Mouse (Mus musculus) midbrain, postnatal 0 days (tissue): Measurements from ENCODE around the gene Rab40b. TPM values are rescaled to one million over a fixed set of nuclear protein-coding genes. Genes with fewer than 3 reads are reported as not detected.

Experiments used
- ATAC-seq: fragments of 200-750 bp; cut with Nextera tagmentation; 2 replicates; pipeline ENCODE4 v1.8.0; 2017; ENCODE audit warnings: moderate number of reproducible peaks, mild to moderate bottlenecking, moderate TSS enrichment, moderate library complexity; ENCODE audit not compliant: low FRiP score
- DNase-seq: peaks from one replicate; pipeline ENCODE4 v3.0.0-alpha.2; 2015; ENCODE audit warnings: low spot score
- H3K27ac ChIP-seq: fragments of 300-500 bp; sonication (generic); 2 replicates; pipeline ENCODE4 v1.5.1; 2014; ENCODE audit warnings: low read depth, mild to moderate bottlenecking, low read length, mixed read lengths
- H3K27me3 ChIP-seq: fragments of 300-500 bp; sonication (generic); 2 replicates; pipeline ENCODE4 v1.6.1; 2014; ENCODE audit warnings: low read length, control low read depth, mixed read lengths; ENCODE audit not compliant: insufficient read depth
- H3K36me3 ChIP-seq: fragments of 300-500 bp; sonication (generic); 2 replicates; pipeline ENCODE4 v1.6.1; 2014; ENCODE audit warnings: low read length, control low read depth, mixed read lengths; ENCODE audit not compliant: insufficient read depth
- H3K4me1 ChIP-seq: fragments of 300-500 bp; sonication (generic); 2 replicates; pipeline ENCODE4 v1.6.1; 2014; ENCODE audit warnings: mild to moderate bottlenecking, control low read depth, antibody characterized with exemption, low read length, mixed read lengths; ENCODE audit not compliant: insufficient read depth
- H3K4me2 ChIP-seq: fragments of 300-500 bp; sonication (generic); 2 replicates; pipeline ENCODE4 v1.6.1; 2014; ENCODE audit warnings: low read depth, mild to moderate bottlenecking, low read length, mixed read lengths; ENCODE audit not compliant: poor library complexity, severe bottlenecking
- H3K4me3 ChIP-seq: fragments of 300-500 bp; sonication (generic); 2 replicates; pipeline ENCODE4 v1.5.1; 2014; ENCODE audit warnings: low read depth, mild to moderate bottlenecking, low read length, moderate library complexity
- H3K9ac ChIP-seq: fragments of 300-500 bp; sonication (generic); replicated peaks from 2 replicates; pipeline ENCODE4 v1.6.1; 2014; ENCODE audit warnings: mild to moderate bottlenecking, low read length, moderate library complexity, mixed read lengths; ENCODE audit not compliant: poor library complexity, severe bottlenecking
- H3K9me3 ChIP-seq: fragments of 300-500 bp; sonication (generic); 2 replicates; pipeline ENCODE4 v1.6.1; 2016; ENCODE audit warnings: low read length, control low read depth
- CTCF ChIP-seq: IDR thresholded peaks from 2 replicates; pipeline ENCODE4 v1.5.1; 2016; ENCODE audit warnings: antibody characterized with exemption, mild to moderate bottlenecking
- WGBS: fragments of 180-500 bp; shearing (Covaris S2); extraction: QIAGEN DNeasy Blood & Tissue Kit; methylation state at CpG from one replicate; pipeline ENCODE4 v1.1.7; 2014; 5-methylcytosine and 5-hydroxymethylcytosine counted together
- polyA plus RNA-seq: library from polyadenylated mRNA; unstranded; fragments of >200 nt; fragmentation: Nextera tagmentation; extraction: Ambion mirVana; gene quantifications from 2 replicates; pipeline ENCODE4 v1.2.1, GENCODE M21; 2015
- total RNA-seq: library from RNA; depleted of rRNA; stranded (reverse); fragments of >200 nt; gene quantifications from 2 replicates; pipeline ENCODE4 v1.2.3, GENCODE M21; 2014; rRNA removed

Gene Rab40b
- total RNA-seq (15.0 and 18.3 TPM in 2 replicates), polyA plus RNA-seq (14.8 and 15.7 TPM in 2 replicates)

DNA sequence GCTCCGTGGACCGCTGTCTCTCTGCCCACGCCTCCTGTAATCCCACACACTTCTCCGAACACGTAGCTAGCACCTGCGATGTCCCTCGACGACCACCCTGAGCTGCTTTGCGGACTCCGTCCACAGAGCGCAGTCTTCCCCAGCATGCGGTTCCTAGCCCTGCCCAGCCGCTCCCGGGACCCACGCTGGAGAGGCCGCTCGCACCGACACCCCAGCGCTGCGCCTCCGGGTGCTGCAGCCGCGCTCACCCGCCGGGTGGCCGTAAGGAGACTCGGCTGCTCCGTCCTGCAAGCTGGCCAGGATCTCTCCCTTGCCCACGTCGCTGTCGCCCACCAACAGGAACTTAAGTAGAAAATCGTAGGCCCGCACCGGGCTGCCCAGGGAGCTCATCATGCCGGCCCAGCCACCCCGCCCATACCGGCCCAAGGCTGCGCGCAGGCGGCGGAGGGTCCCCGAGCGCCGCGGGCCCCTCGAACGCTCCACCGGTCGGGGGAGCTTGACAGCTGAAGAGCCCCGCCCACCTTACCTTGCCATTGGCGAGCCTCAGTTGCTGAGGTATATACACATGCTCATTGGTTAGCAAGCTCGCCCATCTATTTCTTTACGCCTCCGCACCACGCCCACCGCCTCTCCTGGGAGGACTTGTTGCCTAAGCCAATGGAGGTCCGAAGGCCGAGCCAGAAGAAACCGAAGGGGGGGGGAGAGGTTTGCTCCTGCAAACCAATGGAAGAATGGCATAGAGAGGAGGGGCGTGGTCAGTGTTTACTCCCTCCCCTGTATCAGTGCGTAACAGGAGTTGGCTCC is at the start of gene Rab40b:
Rab40b (minus strand) TSS at position 502 of the 804 bp plus-strand sequence.
- Histone ChIP-seq H3K4me1 (peaks cover 3% of the 10 kb centered on the region; the same call in 1 of the 2 replicates), H3K36me3 (no peaks in the 10 kb centered on the region), H3K27me3 (no peaks in the 10 kb centered on the region), H3K27ac (peak within 1 kb of the TSS; percentile 52), H3K4me3 (peak within 1 kb of the TSS; percentile 68), H3K4me2 (peak within 1 kb of the TSS; percentile 85), H3K9me3 (no peaks in the 10 kb centered on the region), H3K9ac (peak within 1 kb of the TSS; percentile 65)
- peak; percentile 99 for ATAC-seq
- WGBS: under 1% methylated on average over 61 of the region's 61 CpGs
- DNase-seq: peak; percentile 99
- TF ChIP-seq CTCF: no peak; the same call in 1 of the 2 replicates

DNA sequence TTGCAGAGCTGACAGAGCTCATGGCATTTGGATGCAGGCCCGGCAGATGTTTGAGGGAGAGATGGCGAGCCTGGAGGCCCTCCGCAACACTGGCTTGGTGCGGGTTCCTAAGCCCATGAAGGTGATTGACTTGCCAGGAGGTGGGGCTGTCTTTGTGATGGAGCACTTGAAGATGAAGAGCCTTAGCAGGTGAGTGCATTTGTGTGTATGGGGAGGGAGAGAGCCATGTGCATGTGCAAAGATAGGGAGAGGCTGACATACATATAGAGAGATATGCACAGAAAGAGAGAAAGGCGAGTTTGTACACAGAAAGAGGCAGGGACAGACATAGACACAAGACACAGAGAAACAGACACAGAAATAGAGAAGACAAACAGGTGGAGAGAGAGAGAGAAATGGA is 49.2 kb upstream of the Rab40b start:
- Histone ChIP-seq H3K4me1 (peaks cover 12% of the 10 kb centered on the region), H3K27me3 (no peaks in the 10 kb centered on the region), H3K4me2 (no peak overlapping the region), H3K36me3 (no peaks in the 10 kb centered on the region), H3K27ac (no peak overlapping the region), H3K4me3 (no peak overlapping the region), H3K9ac (no peak overlapping the region), H3K9me3 (no peaks in the 10 kb centered on the region)
- no peak for TF ChIP-seq CTCF
- no peak for ATAC-seq
- DNase-seq: no peak
- 78% methylated on average over 5 of the region's 5 CpGs for WGBS

DNA sequence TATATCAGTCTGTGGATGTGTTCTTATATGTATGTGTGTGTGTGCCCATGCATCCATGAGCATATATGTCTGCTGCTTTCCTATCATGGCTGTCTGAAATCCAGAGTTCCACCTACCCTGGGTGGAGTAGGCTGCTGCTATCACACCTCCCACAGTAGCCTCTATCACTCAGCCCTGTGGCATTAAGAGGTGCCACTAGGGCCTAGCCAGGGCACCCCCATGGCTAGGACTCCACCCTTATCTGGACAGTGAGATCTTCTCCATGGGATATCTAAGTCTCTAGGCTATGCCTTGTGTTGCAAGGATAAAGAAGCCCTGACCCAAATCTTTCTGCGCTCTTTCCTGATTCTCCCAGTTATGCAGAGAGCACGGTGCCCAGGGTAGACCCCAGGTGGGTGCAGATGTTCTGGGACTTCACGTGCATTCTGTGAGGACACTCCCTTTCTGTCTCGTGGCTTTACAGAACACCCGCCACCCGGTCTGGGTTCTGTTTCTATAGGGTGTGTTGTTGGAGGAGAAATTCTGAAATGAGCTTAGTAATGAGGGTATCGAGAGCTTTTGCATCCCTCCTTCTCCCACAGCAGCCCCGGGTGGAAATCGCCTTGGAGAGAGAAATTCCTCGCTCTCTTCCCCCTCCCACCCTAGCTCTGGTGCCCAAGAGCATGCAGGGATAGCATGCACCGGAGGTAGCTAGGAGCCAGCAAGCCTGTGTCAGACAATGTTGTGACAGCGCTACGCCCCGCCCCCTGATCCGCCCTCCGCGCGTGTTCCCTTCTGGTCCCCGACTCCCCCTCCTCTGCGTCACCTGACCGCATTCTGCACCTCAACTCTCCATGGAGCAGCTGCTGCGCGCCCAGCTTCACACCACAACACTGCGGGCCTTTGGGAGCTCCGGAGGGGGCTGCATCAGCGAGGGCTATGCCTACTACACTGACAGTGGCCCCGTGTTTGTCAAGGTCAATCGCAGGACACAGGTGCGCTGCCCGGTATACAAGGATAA is 46.4 kb upstream of the Rab40b start, which contains the start of gene Fn3k:
Fn3k (plus strand) TSS at position 758 of the 1,000 bp plus-strand sequence.
- Histone ChIP-seq H3K27ac (peak within 1 kb of the TSS; percentile 48), H3K9me3 (no peaks in the 10 kb centered on the region), H3K4me3 (peak within 1 kb of the TSS; percentile 47), H3K4me1 (peaks cover 12% of the 10 kb centered on the region), H3K9ac (peak within 1 kb of the TSS; percentile 58), H3K36me3 (peaks cover 6% of the 10 kb centered on the region; the same call in 1 of the 2 replicates), H3K27me3 (no peaks in the 10 kb centered on the region), H3K4me2 (peak within 1 kb of the TSS; percentile 84)
- peak; percentile 91 for DNase-seq
- WGBS: 3% methylated on average over 30 of the region's 30 CpGs
- TF ChIP-seq CTCF: no peak
- peak; percentile 96 for ATAC-seq

DNA sequence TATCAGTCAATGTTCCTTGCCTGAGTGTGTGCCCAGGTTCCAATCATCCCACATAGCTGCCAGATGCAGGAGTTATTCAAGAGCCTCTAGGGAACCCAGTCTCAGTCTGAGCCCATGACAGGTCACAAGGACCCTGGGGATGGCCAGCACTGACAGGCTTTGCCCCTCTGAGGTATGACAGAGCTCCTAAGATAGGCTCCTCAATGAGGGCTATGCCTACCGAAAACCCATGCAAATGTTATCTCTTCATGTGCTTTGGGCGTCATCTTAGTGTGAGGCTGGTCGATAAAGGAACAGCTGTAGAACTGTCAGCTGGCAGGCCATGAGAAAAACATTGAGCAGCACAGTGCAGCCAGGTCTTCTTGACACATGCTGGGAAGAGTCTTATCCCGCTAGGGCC is 45.3 kb upstream of the Rab40b start:
- WGBS: 88% methylated on average over 4 of the region's 4 CpGs
- DNase-seq: no peak
- Histone ChIP-seq H3K4me3 (no peak overlapping the region), H3K9me3 (no peaks in the 10 kb centered on the region), H3K27ac (no peak overlapping the region), H3K27me3 (no peaks in the 10 kb centered on the region), H3K36me3 (peaks cover 13% of the 10 kb centered on the region), H3K9ac (no peak overlapping the region), H3K4me2 (no peak overlapping the region), H3K4me1 (peaks cover 12% of the 10 kb centered on the region)
- ATAC-seq: no peak
- no peak for TF ChIP-seq CTCF

DNA sequence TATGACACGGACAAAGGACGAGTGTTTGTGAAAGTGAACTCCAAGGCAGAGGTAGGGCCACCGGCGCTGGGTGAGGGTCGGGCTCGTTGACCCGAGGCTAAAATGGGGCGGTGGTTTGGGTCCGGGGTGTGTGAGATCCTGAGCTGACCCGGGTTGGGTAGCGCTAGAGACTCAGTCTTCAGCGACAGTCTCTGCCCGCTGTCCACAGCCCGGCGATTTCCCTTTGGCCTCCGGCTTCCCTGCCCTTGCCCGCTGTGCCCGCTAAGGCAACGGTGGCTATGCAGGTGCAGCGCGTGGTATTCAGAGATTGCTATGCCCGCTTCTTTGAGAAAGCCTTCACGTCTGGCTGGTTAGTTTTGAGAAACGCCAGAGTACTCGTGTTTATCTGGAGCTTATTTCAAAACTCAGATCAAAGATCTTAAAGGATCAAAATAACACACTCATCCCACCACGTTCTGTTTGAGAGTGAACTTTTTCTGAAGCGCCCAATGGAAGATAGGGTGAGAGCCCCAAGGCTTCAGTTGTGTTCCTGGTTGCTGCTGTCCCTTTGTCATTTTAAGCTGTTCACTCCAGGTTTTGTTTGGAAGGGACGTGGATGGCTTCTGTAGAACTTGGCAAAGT is 33.6 kb upstream of the Rab40b start:
- no peaks in the 10 kb centered on the region for H3K27me3 ChIP-seq
- H3K9me3 ChIP-seq: no peaks in the 10 kb centered on the region
- peak overlapping the region; percentile 57 for H3K9ac ChIP-seq
- whole genome bisulfite sequencing: under 1% methylated on average over 28 of the region's 28 CpGs
- no peak for DNase-seq
- H3K36me3 ChIP-seq: no peaks in the 10 kb centered on the region
- no peak overlapping the region for H3K27ac ChIP-seq
- TF ChIP-seq CTCF: no peak
- peak overlapping the region; percentile 87 for H3K4me2 ChIP-seq
- H3K4me3 ChIP-seq: peak overlapping the region; percentile 49
- no peaks in the 10 kb centered on the region for H3K4me1 ChIP-seq
- ATAC-seq: peak; percentile 70
